Mouse (Mus musculus): Measurements from ENCODE around the gene Ankrd40. TPM values are rescaled to one million over a fixed set of nuclear protein-coding genes. Genes with fewer than 3 reads are reported as not detected.

The Ankrd40 gene
- 10 to 100 TPM; 11.8 to 13.2 TPM for polyA plus RNA-seq (2017; shearing (Covaris generic))

GRCm38 (mm10) chr11:94327693-94328643 lies at the start of gene Ankrd40:
Gene Ankrd40, plus strand, starts transcription at chr11:94328001.
- peak; percentile 61 for ATAC-seq

- no peak for ATAC-seq
These were observed 46.3 kb upstream of the Ankrd40 start, which contains the start of gene Gm21885 for GRCm38 (mm10) chr11:94281199-94282181. Gene Gm21885, plus strand, starts transcription at chr11:94281873.

GRCm38 (mm10) chr11:94282291-94282690 lies 45.5 kb upstream of the Ankrd40 start:
- no peak for ATAC-seq

GRCm38 (mm10) chr11:94283536-94284099 lies 44.2 kb upstream of the Ankrd40 start:
- ATAC-seq = no peak

GRCm38 (mm10) chr11:94285886-94286574 lies 41.8 kb upstream of the Ankrd40 start:
- no peak for ATAC-seq

GRCm38 (mm10) chr11:94287105-94287504 lies 40.7 kb upstream of the Ankrd40 start:
- ATAC-seq = no peak

- no peak for ATAC-seq
These were observed 37.6 kb upstream of the Ankrd40 start for GRCm38 (mm10) chr11:94290062-94290740.

- no peak for ATAC-seq
These were observed 32.6 kb upstream of the Ankrd40 start for GRCm38 (mm10) chr11:94294996-94295845.

GRCm38 (mm10) chr11:94312733-94313132 lies 15.1 kb upstream of the Ankrd40 start:
- ATAC-seq = no peak

- ATAC-seq = no peak
These were observed 13.6 kb upstream of the Ankrd40 start for GRCm38 (mm10) chr11:94314098-94314652.

GRCm38 (mm10) chr11:94315308-94315707 lies 12.5 kb upstream of the Ankrd40 start:
- ATAC-seq = no peak

GRCm38 (mm10) chr11:94316528-94316927 lies 11.3 kb upstream of the Ankrd40 start:
- no peak for ATAC-seq

GRCm38 (mm10) chr11:94317014-94317413 lies 10.8 kb upstream of the Ankrd40 start:
- ATAC-seq = no peak

GRCm38 (mm10) chr11:94317515-94317914 lies 10.3 kb upstream of the Ankrd40 start:
- no peak for ATAC-seq

GRCm38 (mm10) chr11:94318056-94318455 lies 9.7 kb upstream of the Ankrd40 start:
- no peak for ATAC-seq

GRCm38 (mm10) chr11:94320969-94321930 lies 6.6 kb upstream of the Ankrd40 start:
- ATAC-seq = peak; percentile 50

GRCm38 (mm10) chr11:94321931-94322400 lies 5.8 kb upstream of the Ankrd40 start, which contains the start of gene Luc7l3:
Gene Luc7l3, minus strand, starts transcription at chr11:94321988.
- peak; percentile 93 for ATAC-seq

GRCm38 (mm10) chr11:94322636-94323035 lies 5.2 kb upstream of the Ankrd40 start:
- no peak for ATAC-seq
